Mouse (Mus musculus) large intestine, adult 2 months (tissue): ENCODE measurements around the gene Phf6. TPM values are rescaled to one million over a fixed set of nuclear protein-coding genes. Genes with fewer than 3 reads are reported as not detected.
"Not testable (repeated sequence)": the region's sequence is repeated elsewhere in the genome, so short reads cannot be mapped to it uniquely, and the experiment has no call there.

Experiments
- DNase-seq: peaks from one replicate; pipeline ENCODE4 v3.0.0-alpha.2; 2012; ENCODE audit warnings: low read depth, low spot score
- WGBS: fragments of 180-500 bp; shearing (Covaris S2); methylation state at CpG from one replicate; pipeline ENCODE4 v1.1.7; 2018; 5-methylcytosine and 5-hydroxymethylcytosine counted together
- polyA plus RNA-seq: library from polyadenylated mRNA; depleted of rRNA; stranded (reverse); fragments of >200 nt; gene quantifications from 2 replicates; pipeline ENCODE4 v1.2.3, GENCODE M21; 2012; rRNA removed

Phf6 gene
- polyA plus RNA-seq, 1 experiment, result 1.9 TPM

GRCm38 (mm10) chrX:52972129-52972528, 60.1 kb downstream of the Phf6 start:
- DNase-seq, result no peak
- 55% methylated on average over 1 of the region's 1 CpGs for WGBS

GRCm38 (mm10) chrX:52972680-52973079, 60.6 kb downstream of the Phf6 start:
- WGBS, result 100% methylated on average over 1 of the region's 1 CpGs
- no peak for DNase-seq

DNA sequence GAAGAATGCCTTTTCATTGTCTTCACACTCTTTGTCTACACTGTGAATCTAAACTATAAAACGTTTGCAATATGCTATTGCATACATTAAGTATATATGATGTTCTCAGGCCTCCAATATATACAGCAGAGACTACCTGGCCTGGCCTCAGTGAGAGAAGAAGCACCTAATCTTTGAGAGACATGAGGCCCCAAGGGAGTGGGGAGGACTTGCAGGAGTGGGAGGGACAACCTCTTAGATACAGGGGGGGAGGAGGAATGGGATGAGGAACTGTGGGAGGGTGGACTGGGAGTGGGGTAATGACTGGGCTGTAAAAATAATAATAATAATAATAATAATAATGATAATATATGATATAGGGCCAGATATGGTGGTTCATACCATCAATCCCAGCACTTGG, 66.5 kb downstream of the Phf6 start:
- 47% methylated on average over 1 of the region's 1 CpGs for WGBS
- no peak for DNase-seq

DNA sequence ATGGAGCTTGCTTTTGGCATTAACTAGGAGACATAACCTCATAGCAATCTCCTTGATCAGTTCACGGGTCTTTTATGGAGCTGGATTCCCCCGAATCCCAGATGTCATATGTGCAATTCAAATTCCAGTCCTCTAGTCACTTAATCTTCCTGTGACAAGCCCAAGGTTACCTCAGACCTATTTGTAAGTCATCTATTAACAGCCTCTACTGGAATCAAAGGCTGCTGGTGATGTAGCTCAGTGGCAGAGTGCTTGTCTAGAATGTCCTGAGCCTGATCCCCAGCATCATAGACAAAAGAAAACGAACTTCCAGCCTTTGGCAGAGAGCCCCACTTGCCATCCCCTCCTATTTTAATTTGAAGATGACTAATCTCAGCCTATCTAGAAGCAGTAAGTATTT, 69.3 kb downstream of the Phf6 start:
- no peak for DNase-seq
- 59% methylated on average over 3 of the region's 3 CpGs for WGBS

GRCm38 (mm10) chrX:52987905-52988783, 76.1 kb downstream of the Phf6 start, which contains the start of gene Hprt:
Gene Hprt (plus strand): TSS chrX:52988137.
- DNase-seq, result peak; percentile 55
- 16% methylated on average over 61 of the region's 72 CpGs for WGBS

DNA sequence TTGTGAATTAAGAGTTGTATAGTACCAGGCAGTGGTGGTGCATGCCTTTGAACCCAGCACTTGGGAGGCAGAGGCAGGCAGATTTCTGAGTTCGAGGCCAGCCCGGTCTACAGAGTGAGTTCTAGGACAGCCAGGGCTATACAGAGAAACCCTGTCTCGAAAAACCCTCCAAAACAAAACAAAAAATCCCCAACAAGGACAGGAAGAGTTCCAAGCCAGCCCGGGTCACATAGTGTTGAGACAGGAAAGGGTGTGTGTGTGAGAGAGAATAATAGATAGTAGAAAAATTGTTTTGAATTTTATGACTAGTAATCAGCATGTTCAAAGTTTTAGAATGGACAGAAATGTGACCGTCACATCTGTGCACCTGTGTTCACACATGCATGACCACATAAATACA, 82.7 kb downstream of the Phf6 start:
- WGBS, result 68% methylated on average over 5 of the region's 5 CpGs
- DNase-seq, result not testable (repeated sequence)

GRCm38 (mm10) chrX:53004887-53005286, 92.8 kb downstream of the Phf6 start:
- 50% methylated on average over 4 of the region's 4 CpGs for WGBS
- not testable (repeated sequence) for DNase-seq

DNA sequence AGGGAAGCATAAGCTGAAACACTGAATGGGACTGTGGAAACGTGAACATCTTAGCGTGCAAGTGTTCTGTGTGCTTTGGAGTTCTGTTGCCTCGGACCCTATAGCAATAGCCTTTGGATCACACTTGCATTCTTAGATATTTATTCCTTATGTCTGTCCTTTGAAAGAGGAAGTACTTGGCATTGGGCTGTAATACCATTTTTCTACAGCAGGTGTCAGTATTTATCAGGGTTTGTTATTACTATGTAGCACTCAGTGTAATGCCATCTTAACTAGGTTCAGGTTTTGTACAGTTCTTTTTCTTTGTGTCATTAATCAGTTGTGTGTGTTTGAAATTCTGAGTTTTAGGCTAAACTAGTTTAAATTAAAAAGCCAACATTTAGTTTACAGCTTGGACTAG, 94.0 kb downstream of the Phf6 start:
- 37% methylated on average over 3 of the region's 3 CpGs for WGBS
- no peak for DNase-seq

Other genes with a start within 250 kb of the Phf6 start
- gene Ccdc160, start 121.1 kb upstream of the Phf6 start, polyA plus RNA-seq, result not detected in 2 replicates
- gene Hprt, start 75.9 kb downstream of the Phf6 start, polyA plus RNA-seq, result 18.2 and 20.2 TPM in 2 replicates